Mouse (Mus musculus) midbrain, embryonic 16.5 days (tissue): ENCODE measurements around the gene Arhgef40. TPM values are rescaled to one million over a fixed set of nuclear protein-coding genes. Genes with fewer than 3 reads are reported as not detected.

Source experiments
- ATAC-seq: fragments of 200-750 bp; cut with Nextera tagmentation; 2 replicates; pipeline ENCODE4 v1.8.0; 2017; ENCODE audit warnings: moderate TSS enrichment
- H3K27ac ChIP-seq: fragments of 300-500 bp; sonication (generic); 2 replicates; pipeline ENCODE4 v1.5.1; 2014; ENCODE audit warnings: mild to moderate bottlenecking, low read length, mixed read lengths
- H3K27me3 ChIP-seq: fragments of 300-500 bp; sonication (generic); 2 replicates; pipeline ENCODE4 v1.6.1; 2014; ENCODE audit warnings: low read depth, low read length, mixed read lengths; ENCODE audit not compliant: control insufficient read depth, insufficient read depth
- H3K36me3 ChIP-seq: fragments of 300-500 bp; sonication (generic); 2 replicates; pipeline ENCODE4 v1.6.1; 2014; ENCODE audit warnings: mild to moderate bottlenecking, low read length, moderate library complexity, mixed read lengths; ENCODE audit not compliant: control insufficient read depth, insufficient read depth
- H3K4me1 ChIP-seq: fragments of 300-500 bp; sonication (generic); 2 replicates; pipeline ENCODE4 v1.6.1; 2014; ENCODE audit warnings: mild to moderate bottlenecking, low read length, mixed read lengths; ENCODE audit not compliant: control insufficient read depth, insufficient read depth
- H3K4me2 ChIP-seq: fragments of 300-500 bp; sonication (generic); 2 replicates; pipeline ENCODE4 v1.6.1; 2014; ENCODE audit warnings: mild to moderate bottlenecking, low read length, mixed read lengths
- H3K4me3 ChIP-seq: fragments of 300-500 bp; sonication (generic); 2 replicates; pipeline ENCODE4 v1.5.1; 2014; ENCODE audit warnings: low read depth, mild to moderate bottlenecking, low read length, moderate library complexity, mixed read lengths
- H3K9ac ChIP-seq: fragments of 300-500 bp; sonication (generic); 2 replicates; pipeline ENCODE4 v1.6.1; 2014; ENCODE audit warnings: low read depth, low read length, mixed read lengths
- H3K9me3 ChIP-seq: fragments of 300-500 bp; sonication (generic); replicated peaks from 2 replicates; pipeline ENCODE4 v1.6.1; 2014; ENCODE audit warnings: mild to moderate bottlenecking, low read length, mixed read lengths; ENCODE audit not compliant: control insufficient read depth, poor library complexity, severe bottlenecking
- WGBS: fragments of 180-500 bp; shearing (Covaris S2); extraction: QIAGEN DNeasy Blood & Tissue Kit; methylation state at CpG from one replicate; pipeline ENCODE4 v1.1.7; 2014; 5-methylcytosine and 5-hydroxymethylcytosine counted together
- polyA plus RNA-seq: library from polyadenylated mRNA; unstranded; fragments of >200 nt; fragmentation: Nextera tagmentation; extraction: Ambion mirVana; gene quantifications from 2 replicates; pipeline ENCODE4 v1.2.1, GENCODE M21; 2015

The Arhgef40 gene
- polyA plus RNA-seq, 1 experiment from 2014 or later: 78.0 TPM

GRCm38 (mm10) chr14:51995219-51995871 lies 10.8 kb downstream of the Arhgef40 start:
- ATAC-seq: no peak
- Histone ChIP-seq H3K27me3 (no peaks in the 10 kb centered on the region), H3K9ac (no peak overlapping the region), H3K9me3 (no peaks in the 10 kb centered on the region), H3K4me2 (no peak overlapping the region), H3K4me3 (no peak overlapping the region), H3K27ac (no peak overlapping the region), H3K36me3 (peaks cover 62% of the 10 kb centered on the region), H3K4me1 (no peaks in the 10 kb centered on the region)
- 88% methylated on average over 12 of the region's 12 CpGs for WGBS

- ATAC-seq: no peak
- WGBS: 88% methylated on average over 13 of the region's 13 CpGs
These were observed 11.8 kb downstream of the Arhgef40 start for GRCm38 (mm10) chr14:51996231-51996841.

DNA sequence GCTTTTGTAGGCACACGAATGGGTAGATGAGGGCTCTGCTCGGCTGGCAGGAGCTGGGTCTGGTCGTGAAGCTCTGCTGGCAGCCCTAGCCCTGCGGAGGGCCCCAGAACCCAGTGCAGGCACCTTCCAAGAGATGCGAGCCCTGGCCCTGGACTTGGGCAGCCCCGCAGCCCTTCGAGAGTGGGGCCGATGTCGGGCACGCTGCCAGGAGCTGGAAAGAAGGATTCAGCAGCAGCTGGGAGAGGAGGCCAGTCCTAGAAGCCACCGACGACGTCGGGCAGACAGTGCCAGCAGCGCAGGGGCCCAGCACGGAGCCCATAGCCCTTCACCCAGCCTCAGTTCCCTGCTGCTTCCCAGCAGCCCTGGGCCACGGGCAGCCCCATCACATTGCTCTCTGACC lies 12.3 kb downstream of the Arhgef40 start:
- Histone ChIP-seq H3K9me3 (no peaks in the 10 kb centered on the region), H3K4me1 (no peaks in the 10 kb centered on the region), H3K4me3 (no peak overlapping the region), H3K36me3 (peaks cover 54% of the 10 kb centered on the region), H3K9ac (peak overlapping the region; percentile 20; the same call in 1 of the 2 replicates), H3K4me2 (no peak overlapping the region), H3K27me3 (no peaks in the 10 kb centered on the region), H3K27ac (peak overlapping the region; percentile 41; the same call in 1 of the 2 replicates)
- 55% methylated on average over 17 of the region's 17 CpGs for WGBS
- ATAC-seq: peak; percentile 30

More at GRCm38 (mm10) chr14:51996231-51996841, 11.8 kb downstream of the Arhgef40 start:
- H3K4me1 ChIP-seq: no peaks in the 10 kb centered on the region
- no peak overlapping the region for H3K4me2 ChIP-seq
- H3K9me3 ChIP-seq: no peaks in the 10 kb centered on the region
- no peak overlapping the region for H3K4me3 ChIP-seq
- peaks cover 58% of the 10 kb centered on the region for H3K36me3 ChIP-seq
- H3K9ac ChIP-seq: no peak overlapping the region
- H3K27me3 ChIP-seq: no peaks in the 10 kb centered on the region
- no peak overlapping the region; the same call in 1 of the 2 replicates for H3K27ac ChIP-seq

DNA sequence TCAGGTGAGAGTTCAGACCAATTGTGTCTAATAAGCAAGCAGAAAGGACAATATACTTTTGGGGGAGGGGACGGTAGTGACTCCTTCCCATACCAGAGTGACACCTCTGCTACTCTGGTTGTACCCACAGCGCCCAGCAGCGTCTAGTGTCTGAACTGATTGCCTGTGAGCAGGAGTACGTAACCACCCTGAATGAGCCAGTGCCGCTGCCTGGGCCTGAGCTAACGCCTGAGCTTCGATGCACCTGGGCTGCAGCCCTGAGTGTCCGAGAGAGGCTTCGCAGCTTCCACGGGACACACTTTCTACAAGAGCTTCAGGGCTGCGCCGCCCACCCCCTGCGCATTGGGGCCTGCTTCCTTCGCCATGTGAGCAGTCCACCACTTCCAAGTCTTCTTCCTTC lies 13.0 kb downstream of the Arhgef40 start:
- no peak for ATAC-seq

DNA sequence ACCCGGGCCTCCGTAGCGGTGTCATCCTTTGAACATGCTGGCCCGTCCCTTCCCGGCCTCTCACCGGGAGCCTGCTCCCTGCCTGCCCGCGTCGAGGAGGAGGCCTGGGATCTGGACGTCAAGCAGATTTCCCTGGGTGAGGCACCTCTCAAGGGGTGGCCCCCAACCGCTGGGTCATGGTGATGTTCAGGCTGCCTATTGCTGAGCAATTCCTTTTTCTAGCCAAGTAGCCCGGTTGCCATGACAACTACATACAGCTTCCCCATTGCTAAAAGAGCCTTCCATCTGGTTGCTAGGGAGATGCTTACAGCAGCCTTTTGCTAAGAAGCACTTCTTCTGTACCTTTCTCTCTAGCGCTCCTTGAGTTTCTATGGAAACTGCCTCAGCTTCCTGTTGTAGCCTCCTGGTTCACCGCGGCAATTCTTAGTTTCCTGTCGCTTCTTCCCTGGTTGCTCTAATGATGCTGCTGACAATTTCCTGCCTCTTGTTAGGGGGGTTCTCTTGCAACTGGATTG lies 19.5 kb downstream of the Arhgef40 start:
- Histone ChIP-seq H3K4me1 (peaks cover 39% of the 10 kb centered on the region), H3K27me3 (no peaks in the 10 kb centered on the region), H3K36me3 (peaks cover 30% of the 10 kb centered on the region), H3K27ac (peak overlapping the region; percentile 89), H3K9ac (peak overlapping the region; percentile 55), H3K9me3 (no peaks in the 10 kb centered on the region), H3K4me2 (peak overlapping the region; percentile 50), H3K4me3 (peak overlapping the region; percentile 11)
- peak; percentile 88 for ATAC-seq
- 7% methylated on average over 16 of the region's 16 CpGs for WGBS

More for the DNA sequence above, 13.0 kb downstream of the Arhgef40 start:
- Histone ChIP-seq H3K4me2 (no peak overlapping the region), H3K27me3 (no peaks in the 10 kb centered on the region), H3K36me3 (peaks cover 54% of the 10 kb centered on the region), H3K4me3 (no peak overlapping the region), H3K27ac (no peak overlapping the region), H3K9ac (no peak overlapping the region), H3K4me1 (no peaks in the 10 kb centered on the region), H3K9me3 (no peaks in the 10 kb centered on the region)
- WGBS: 86% methylated on average over 14 of the region's 14 CpGs

DNA sequence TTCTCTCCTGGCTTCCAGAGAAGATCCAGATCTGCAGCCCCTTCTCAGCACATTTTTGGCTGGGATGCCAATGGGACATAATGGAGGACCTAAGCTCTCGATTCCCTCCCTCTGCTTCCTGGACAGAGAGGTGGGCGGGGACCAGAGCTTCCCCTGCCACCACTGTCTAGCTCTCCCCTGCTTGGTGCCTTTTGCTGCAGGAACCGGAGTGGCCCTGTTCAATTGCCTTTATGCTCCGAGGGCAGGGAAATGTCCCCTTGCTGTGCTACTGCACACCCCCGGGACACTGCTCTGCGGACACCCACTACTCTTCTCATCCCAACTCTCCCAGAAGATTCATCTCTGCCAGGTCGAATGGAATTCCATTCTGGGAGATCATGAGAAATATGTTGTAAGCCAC lies 20.6 kb downstream of the Arhgef40 start:
- no peak for ATAC-seq
- Histone ChIP-seq H3K9ac (no peak overlapping the region; the same call in 1 of the 2 replicates), H3K9me3 (no peaks in the 10 kb centered on the region), H3K27ac (peak overlapping the region; percentile 89), H3K4me1 (peaks cover 50% of the 10 kb centered on the region), H3K27me3 (no peaks in the 10 kb centered on the region), H3K4me3 (no peak overlapping the region), H3K4me2 (peak overlapping the region; percentile 50; the same call in 1 of the 2 replicates), H3K36me3 (peaks cover 29% of the 10 kb centered on the region)
- 61% methylated on average over 7 of the region's 7 CpGs for WGBS

DNA sequence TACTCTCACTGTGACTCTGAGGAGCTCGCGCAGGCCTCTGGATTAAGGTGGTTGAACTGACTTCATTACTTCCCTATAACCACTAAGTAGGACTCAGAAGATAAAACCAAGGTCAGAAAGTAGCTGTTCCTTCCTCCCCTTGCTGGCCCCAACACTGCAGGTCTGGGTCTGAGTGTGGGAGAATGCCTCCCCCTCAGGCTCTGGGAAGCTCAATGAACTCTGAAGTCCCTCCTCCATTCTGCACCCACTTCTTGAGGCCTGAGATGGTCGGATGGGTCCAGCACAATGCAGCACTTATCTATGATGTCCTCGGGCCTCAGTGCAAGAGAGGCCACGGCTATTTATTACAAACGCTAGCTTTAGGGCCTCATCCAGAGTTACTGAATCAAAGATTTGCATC lies 21.1 kb downstream of the Arhgef40 start:
- Histone ChIP-seq H3K9ac (no peak overlapping the region), H3K36me3 (peaks cover 26% of the 10 kb centered on the region), H3K4me3 (no peak overlapping the region), H3K4me1 (peaks cover 54% of the 10 kb centered on the region), H3K4me2 (no peak overlapping the region), H3K9me3 (no peaks in the 10 kb centered on the region), H3K27me3 (no peaks in the 10 kb centered on the region), H3K27ac (peak overlapping the region; percentile 23; the same call in 1 of the 2 replicates)
- 73% methylated on average over 6 of the region's 6 CpGs for WGBS
- no peak for ATAC-seq

DNA sequence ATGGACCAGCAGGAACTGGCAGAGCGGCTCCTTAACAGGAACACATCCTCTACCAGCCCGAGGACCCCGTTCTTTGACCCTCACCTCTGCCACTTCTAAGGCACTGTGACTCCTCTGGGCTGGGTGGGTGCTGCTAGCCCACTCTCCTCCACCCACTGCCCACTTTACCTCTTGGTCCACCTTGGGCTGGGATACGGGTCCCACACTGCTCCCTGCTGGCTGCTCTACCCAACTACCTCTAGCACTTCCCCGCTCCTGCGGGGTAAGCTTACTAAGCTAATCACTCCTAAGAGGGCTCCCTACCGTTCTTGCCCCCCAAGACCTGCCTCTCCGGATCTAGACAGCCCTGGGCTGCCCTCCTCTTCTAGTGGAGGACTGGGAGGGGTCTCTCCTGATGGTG lies 21.7 kb downstream of the Arhgef40 start:
- Histone ChIP-seq H3K36me3 (peaks cover 26% of the 10 kb centered on the region), H3K9ac (no peak overlapping the region), H3K9me3 (no peaks in the 10 kb centered on the region), H3K4me3 (no peak overlapping the region), H3K27me3 (no peaks in the 10 kb centered on the region), H3K4me1 (peaks cover 60% of the 10 kb centered on the region), H3K4me2 (no peak overlapping the region), H3K27ac (no peak overlapping the region)
- no peak for ATAC-seq
- 57% methylated on average over 8 of the region's 8 CpGs for WGBS

DNA sequence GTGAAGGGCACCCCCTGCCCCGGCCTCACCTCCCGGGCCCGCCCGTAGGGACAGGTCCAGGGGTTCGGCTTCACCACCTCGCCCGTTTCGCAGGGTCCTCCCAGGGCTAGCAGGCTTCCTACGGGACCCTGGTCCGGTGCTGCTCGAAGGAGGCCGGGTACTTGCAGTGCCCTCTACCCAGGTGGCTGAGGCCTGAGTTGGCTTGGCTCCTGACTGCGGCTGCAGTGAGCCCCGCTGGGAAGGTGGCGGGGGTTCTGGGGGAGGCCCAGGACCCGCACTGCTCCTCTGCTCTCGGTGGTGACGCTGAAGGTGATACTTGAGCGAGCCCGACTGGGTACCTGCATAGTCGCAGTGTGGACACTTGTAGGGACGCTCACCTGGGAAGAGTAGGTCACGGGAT lies 22.3 kb downstream of the Arhgef40 start:
- peaks cover 65% of the 10 kb centered on the region for H3K4me1 ChIP-seq
- H3K36me3 ChIP-seq: peaks cover 26% of the 10 kb centered on the region
- ATAC-seq: no peak
- H3K9me3 ChIP-seq: no peaks in the 10 kb centered on the region
- no peak overlapping the region for H3K4me2 ChIP-seq
- H3K27me3 ChIP-seq: no peaks in the 10 kb centered on the region
- H3K9ac ChIP-seq: no peak overlapping the region
- H3K27ac ChIP-seq: no peak overlapping the region
- H3K4me3 ChIP-seq: no peak overlapping the region
- 93% methylated on average over 22 of the region's 23 CpGs for WGBS
